In genomic region chr7:128209826-128210225, GRCm38 (mm10) we compare ENCODE assay signal across 20 mouse cellular contexts. TPM values are rescaled to one million over a fixed set of nuclear protein-coding genes. Genes with fewer than 3 reads are reported as not detected.
"Had no signal": no experiment of that assay in that cellular context is flagged by ENCODE, and none has a peak within 500 bp of the region (broad histone marks: within the 10 kb centered on the region; RNA-seq: fewer than 3 reads in every experiment).

No protein-coding gene starts in this region.

- H3K27me3 ChIP-seq: limb, embryonic 13.5 days; midbrain, embryonic 12.5 days; neural tube, embryonic 13.5 days had no signal

- H3K4me2 ChIP-seq: limb, embryonic 13.5 days; midbrain, embryonic 12.5 days; neural tube, embryonic 13.5 days had no signal

- H3K9ac ChIP-seq: limb, embryonic 13.5 days; liver, embryonic 14.5 days; midbrain, embryonic 12.5 days; neural tube, embryonic 13.5 days had no signal

- H3K27ac ChIP-seq: limb, embryonic 13.5 days; liver, embryonic 14.5 days; midbrain, embryonic 12.5 days; neural tube, embryonic 13.5 days had no signal

- H3K4me1 ChIP-seq: limb, embryonic 13.5 days; midbrain, embryonic 12.5 days; neural tube, embryonic 13.5 days had no signal

- DNase-seq: left cerebral cortex, postnatal 4 days; lung, adult 18-20 months; retina, postnatal 1 day; right cerebral cortex, postnatal 4 days; spleen, adult 18-20 months; thymus, adult 18-20 months; thymus, postnatal 25 days had no signal

- H3K9me3 ChIP-seq: limb, embryonic 13.5 days; midbrain, embryonic 12.5 days; neural tube, embryonic 13.5 days had no signal

- ATAC-seq: midbrain, embryonic 16.5 days had no signal

- H3K4me3 ChIP-seq: limb, embryonic 13.5 days; midbrain, embryonic 12.5 days; neural tube, embryonic 13.5 days had no signal

- H3K36me3 ChIP-seq: limb, embryonic 13.5 days; midbrain, embryonic 12.5 days; neural tube, embryonic 13.5 days had no signal

RNA-seq across cellular contexts. Expression of gene Cox6a2, which starts 3.6 kb away (rescaled TPM):
- polyA plus RNA-seq: midbrain, embryonic 12.5 days; stomach, embryonic 14.5 days had no signal

RNA-seq across cellular contexts. Expression of gene Slc5a2, which starts 55.6 kb away (rescaled TPM):
- total RNA-seq: layer of hippocampus, adult 8-10 months; layer of hippocampus, postnatal 14 days; left cerebral cortex, adult 18-20 months; left cerebral cortex, postnatal 10 days; left cerebral cortex, postnatal 4 days; liver, adult 2 months had no signal
- polyA plus RNA-seq: large intestine, adult 2 months; liver, adult 2 months; lung, embryonic 16.5 days; midbrain, embryonic 12.5 days; midbrain, embryonic 16.5 days; neural tube, embryonic 13.5 days had no signal
